In genomic region chr15:77301122-77301521, GRCm38 (mm10) we compare ENCODE assay signal across 18 mouse cellular contexts. TPM values are rescaled to one million over a fixed set of nuclear protein-coding genes. Genes with fewer than 3 reads are reported as not detected.
DNase-seq lines count a peak whose midpoint lies in the region; ATAC-seq lines count a peak whose summit lies in the region.
"Had no signal": no experiment of that assay in that cellular context is flagged by ENCODE, and none has a peak within 500 bp of the region (broad histone marks: within the 10 kb centered on the region; RNA-seq: fewer than 3 reads in every experiment).

No protein-coding gene starts in this region.

- no peaks in the 10 kb centered on the region for H3K27me3 ChIP-seq in hindbrain, embryonic 10.5 days (ENCODE audit: insufficient read depth, poor library complexity, severe bottlenecking)
- H3K27me3 ChIP-seq in hindbrain, embryonic 13.5 days, result no peaks in the 10 kb centered on the region
- H3K27me3 ChIP-seq in embryonic facial prominence, embryonic 11.5 days (ENCODE audit: control insufficient read depth, insufficient read depth, low read length), result no peaks in the 10 kb centered on the region
- H3K27me3 ChIP-seq in limb, embryonic 13.5 days, result no peaks in the 10 kb centered on the region
- H3K27me3 ChIP-seq: heart, embryonic 12.5 days; lung, embryonic 15.5 days; midbrain, embryonic 15.5 days; Patski had no signal

- H3K4me2 ChIP-seq in hindbrain, embryonic 13.5 days, result no peak overlapping the region
- peak overlapping the region; percentile 5; the same call in 1 of the 2 replicates for H3K4me2 ChIP-seq in embryonic facial prominence, embryonic 11.5 days (ENCODE audit: low read depth, low read length)
- H3K4me2 ChIP-seq in limb, embryonic 13.5 days (replicated peaks), result peak overlapping the region; percentile 19; the same call in 1 of the 2 replicates
- H3K4me2 ChIP-seq: heart, embryonic 12.5 days; liver, embryonic 13.5 days; lung, embryonic 15.5 days; midbrain, embryonic 15.5 days had no signal

- no peak for ATAC-seq in hindbrain, embryonic 13.5 days (ENCODE audit: low FRiP score)
- ATAC-seq in embryonic facial prominence, embryonic 11.5 days (replicated peaks; ENCODE audit: insufficient number of reproducible peaks, low FRiP score, low TSS enrichment, low read depth), result peak; percentile 27; the same call in 1 of the 2 replicates
- no peak for ATAC-seq in limb, embryonic 13.5 days (ENCODE audit: low FRiP score, low read depth)
- no peak for ATAC-seq in megakaryocyte progenitor cell, adult 5-6 weeks (replicated peaks; ENCODE audit: poor library complexity)
- ATAC-seq: activated CD4-positive, CD25-positive, alpha-beta regulatory T cell, adult 4 months; intestine, postnatal 0 days; midbrain, embryonic 15.5 days; Patski had no signal

- DNase-seq in hindbrain, embryonic 10.5 days (ENCODE audit: low spot score), result peak; percentile 44
- peak; percentile 70 for DNase-seq in embryo, embryonic 10.5 days (ENCODE audit: low spot score)
- peak; percentile 85 for DNase-seq in embryonic facial prominence, embryonic 11.5 days (ENCODE audit: low spot score)
- no peak for DNase-seq in layer of hippocampus, postnatal 14 days (ENCODE audit: low spot score in 2 of 2)
- DNase-seq: adrenal gland, postnatal 36 days; cerebellum, adult 8-10 months; kidney, postnatal 4 days; liver, embryonic 13.5 days had no signal

- H3K4me3 ChIP-seq in hindbrain, embryonic 10.5 days, result no peak overlapping the region
- H3K4me3 ChIP-seq in hindbrain, embryonic 13.5 days, result no peak overlapping the region
- H3K4me3 ChIP-seq in embryonic facial prominence, embryonic 11.5 days (ENCODE audit: low read depth, low read length), result no peak overlapping the region
- H3K4me3 ChIP-seq in limb, embryonic 13.5 days, result no peak overlapping the region
- H3K4me3 ChIP-seq: heart, embryonic 12.5 days; liver, embryonic 13.5 days; lung, embryonic 15.5 days; midbrain, embryonic 15.5 days had no signal

- 65% methylated on average over 6 of the region's 6 CpGs for WGBS in hindbrain, embryonic 10.5 days
- 78% methylated on average over 6 of the region's 6 CpGs for WGBS in hindbrain, embryonic 13.5 days
- WGBS in embryonic facial prominence, embryonic 11.5 days, result 22% methylated on average over 6 of the region's 6 CpGs
- WGBS in limb, embryonic 13.5 days, result 33% methylated on average over 6 of the region's 6 CpGs

- no peak overlapping the region for H3K9ac ChIP-seq in hindbrain, embryonic 13.5 days
- no peak overlapping the region for H3K9ac ChIP-seq in embryonic facial prominence, embryonic 11.5 days (replicated peaks; ENCODE audit: low read length)
- peak overlapping the region; percentile 5; the same call in 1 of the 2 replicates for H3K9ac ChIP-seq in limb, embryonic 13.5 days
- H3K9ac ChIP-seq: heart, embryonic 12.5 days; liver, embryonic 13.5 days; lung, embryonic 15.5 days; midbrain, embryonic 15.5 days had no signal

- peaks cover 77% of the 10 kb centered on the region for H3K4me1 ChIP-seq in hindbrain, embryonic 10.5 days (replicated peaks)
- H3K4me1 ChIP-seq in hindbrain, embryonic 13.5 days (replicated peaks), result peaks cover 57% of the 10 kb centered on the region
- H3K4me1 ChIP-seq in embryonic facial prominence, embryonic 11.5 days (ENCODE audit: control insufficient read depth, insufficient read depth, low read length), result peaks cover 13% of the 10 kb centered on the region
- peaks cover 86% of the 10 kb centered on the region for H3K4me1 ChIP-seq in limb, embryonic 13.5 days

- peaks cover 20% of the 10 kb centered on the region for H3K36me3 ChIP-seq in hindbrain, embryonic 10.5 days
- no peaks in the 10 kb centered on the region; the same call in 1 of the 2 replicates for H3K36me3 ChIP-seq in hindbrain, embryonic 13.5 days
- H3K36me3 ChIP-seq in embryonic facial prominence, embryonic 11.5 days (replicated peaks; ENCODE audit: control insufficient read depth, insufficient read depth, low read depth, low read length), result no peaks in the 10 kb centered on the region
- H3K36me3 ChIP-seq in limb, embryonic 13.5 days, result no peaks in the 10 kb centered on the region
- H3K36me3 ChIP-seq: liver, embryonic 13.5 days; lung, embryonic 15.5 days; midbrain, embryonic 15.5 days had no signal

- no peak overlapping the region for H3K27ac ChIP-seq in hindbrain, embryonic 10.5 days
- no peak overlapping the region for H3K27ac ChIP-seq in hindbrain, embryonic 13.5 days
- no peak overlapping the region for H3K27ac ChIP-seq in embryonic facial prominence, embryonic 11.5 days (replicated peaks; ENCODE audit: low read depth, low read length)
- H3K27ac ChIP-seq in limb, embryonic 13.5 days, result no peak overlapping the region
- H3K27ac ChIP-seq: liver, embryonic 13.5 days; lung, embryonic 15.5 days; macrophage; midbrain, embryonic 15.5 days had no signal

- H3K9me3 ChIP-seq in hindbrain, embryonic 10.5 days, result no peaks in the 10 kb centered on the region
- no peaks in the 10 kb centered on the region for H3K9me3 ChIP-seq in hindbrain, embryonic 13.5 days
- no peaks in the 10 kb centered on the region for H3K9me3 ChIP-seq in embryonic facial prominence, embryonic 11.5 days (replicated peaks; ENCODE audit: control insufficient read depth, low read length)
- no peaks in the 10 kb centered on the region for H3K9me3 ChIP-seq in limb, embryonic 13.5 days
- H3K9me3 ChIP-seq: heart, embryonic 12.5 days; liver, embryonic 13.5 days; lung, embryonic 15.5 days; midbrain, embryonic 15.5 days had no signal

RNA-seq across cellular contexts. Expression of gene Rbfox2, which starts 5.7 kb away (rescaled TPM):
- polyA plus RNA-seq in hindbrain, embryonic 10.5 days (2016; fragmentation: Nextera tagmentation; extraction: Ambion mirVana), result 50.6 and 77.8 TPM in 2 replicates
- 158 and 159 TPM in 2 replicates for polyA plus RNA-seq in hindbrain, embryonic 13.5 days (2015; fragmentation: Nextera tagmentation; extraction: Ambion mirVana)
- 81.9 and 85.1 TPM in 2 replicates for polyA plus RNA-seq in embryonic facial prominence, embryonic 11.5 days (2014; fragmentation: Nextera tagmentation; extraction: Ambion mirVana)
- 78.4 and 83.1 TPM in 2 replicates for polyA plus RNA-seq in limb, embryonic 13.5 days (2015; fragmentation: Nextera tagmentation; extraction: Ambion mirVana)
- 0.22 and 0.32 TPM in 2 replicates for total RNA-seq in megakaryocyte progenitor cell, adult 5-6 weeks (2015)
- 0.54 and 0.87 TPM in 2 replicates for total RNA-seq in megakaryocyte progenitor cell, adult 5-6 weeks (2017)
- 100 to 1,000 TPM; 228 to 234 TPM for total RNA-seq in layer of hippocampus, postnatal 14 days (2021)

Comparison
In these comparisons a context has a peak if more than half of its experiments do, and no peak if none do; other contexts are left out.
1. DNase-seq: peak in hindbrain, embryonic 10.5 days (single experiment), embryo, embryonic 10.5 days (single experiment) and embryonic facial prominence, embryonic 11.5 days (single experiment); none in layer of hippocampus, postnatal 14 days (0 of 2).